Mouse (Mus musculus) liver, adult (tissue): ENCODE results near the gene Pklr.

Experiments
- GATA4 ChIP-seq: IDR thresholded peaks from 2 replicates; pipeline ENCODE4 v1.6.1; 2014; ENCODE audit warnings: mild to moderate bottlenecking, low read length; ENCODE audit not compliant: insufficient replicate concordance

Gene Pklr

GRCm38 (mm10) chr3:89135958-89136357, at the start of gene Pklr:
Gene Pklr, plus strand, starts transcription at chr3:89136142.
- TF ChIP-seq GATA4, result no peak

GRCm38 (mm10) chr3:89087338-89088110, 48.4 kb upstream of the Pklr start:
- no peak for TF ChIP-seq GATA4

DNA sequence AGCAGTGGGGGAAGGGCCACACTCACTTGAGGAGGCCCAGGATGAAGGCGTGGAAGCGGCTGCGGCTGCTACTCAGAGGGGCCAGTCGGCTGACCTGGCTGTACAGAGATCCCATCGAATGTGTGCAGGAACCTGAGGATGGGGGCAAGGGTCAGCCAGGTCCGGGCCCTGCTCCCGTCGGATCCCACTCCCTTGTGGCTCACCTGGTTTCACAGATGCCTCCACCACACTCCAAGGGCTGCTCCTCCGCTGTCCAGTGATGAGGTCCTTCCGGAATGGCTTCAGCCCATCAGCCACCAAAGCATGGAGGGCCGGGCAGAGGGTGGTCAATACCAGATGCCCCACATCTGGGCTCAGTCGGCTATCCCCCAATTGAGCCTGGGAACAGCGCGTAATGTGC, 47.0 kb upstream of the Pklr start:
- TF ChIP-seq GATA4, result no peak

GRCm38 (mm10) chr3:89089882-89090591, 45.9 kb upstream of the Pklr start:
- TF ChIP-seq GATA4, result no peak

- TF ChIP-seq GATA4, result no peak
These were observed 45.0 kb upstream of the Pklr start for GRCm38 (mm10) chr3:89090694-89091655.

- TF ChIP-seq GATA4, result no peak
These were observed 44.0 kb upstream of the Pklr start for GRCm38 (mm10) chr3:89091811-89092508.

- no peak for TF ChIP-seq GATA4
These were observed 43.3 kb upstream of the Pklr start for GRCm38 (mm10) chr3:89092509-89093090.

- TF ChIP-seq GATA4, result no peak
These were observed 42.8 kb upstream of the Pklr start, which contains the start of gene Rusc1 for GRCm38 (mm10) chr3:89093175-89093574. Gene Rusc1, minus strand, starts transcription at chr3:89093311.

- TF ChIP-seq GATA4, result no peak
These were observed 41.9 kb upstream of the Pklr start for GRCm38 (mm10) chr3:89094021-89094420.

GRCm38 (mm10) chr3:89100811-89101210, 35.1 kb upstream of the Pklr start, which contains the start of gene Gm43738:
Gene Gm43738, minus strand, starts transcription at chr3:89101099.
- no peak for TF ChIP-seq GATA4

DNA sequence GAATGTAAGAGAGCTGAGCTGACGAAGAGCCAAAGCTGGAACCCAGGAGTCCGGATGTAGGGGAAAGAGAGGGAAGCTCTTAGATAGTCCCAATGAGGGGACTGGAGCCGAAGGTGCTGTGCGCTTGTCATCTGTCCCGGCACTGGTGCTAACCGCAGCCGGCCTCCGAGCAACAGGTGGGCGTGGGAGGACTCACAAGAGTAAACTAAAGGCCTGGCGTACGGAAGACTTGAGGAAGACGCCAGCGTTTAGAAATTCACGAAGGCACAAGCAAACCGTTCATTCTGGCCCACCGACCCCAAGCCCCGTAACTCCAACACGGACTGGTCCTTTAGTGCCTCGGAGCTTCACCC, 34.5 kb upstream of the Pklr start:
- TF ChIP-seq GATA4, result no peak

- TF ChIP-seq GATA4, result no peak
These were observed 34.0 kb upstream of the Pklr start, which contains the start of gene Fdps for GRCm38 (mm10) chr3:89101812-89102494. Gene Fdps, minus strand, starts transcription at chr3:89101959.

GRCm38 (mm10) chr3:89102495-89103290, 33.2 kb upstream of the Pklr start:
- no peak for TF ChIP-seq GATA4
